Mouse (Mus musculus) layer of hippocampus, adult 18-20 months (tissue): Measurements from ENCODE around the gene Igf1. TPM values are rescaled to one million over a fixed set of nuclear protein-coding genes. Genes with fewer than 3 reads are reported as not detected.

Experiments used
- DNase-seq, 2 experiments: peaks; one replicate each; pipeline ENCODE4 v3.0.0; 2022; ENCODE audit warnings: low spot score in 2 of 2
- long read RNA-seq: library from polyadenylated mRNA; stranded (forward); transcript quantifications from one replicate; pipeline ENCODE4 v2.0.0, GENCODE M21; 2021
- total RNA-seq, 2 experiments: library from RNA; stranded (reverse); gene quantifications; 2 replicates each; pipeline ENCODE4 v1.2.3; 2021

Gene Igf1
- total RNA-seq = 1 to 10 TPM; 5.8 to 6.2 TPM
- long read RNA-seq, full-length matches to known transcripts = 1 of 2 reads
- long read RNA-seq, partial matches to known transcripts = 0 of 2 reads
- long read RNA-seq, other reads (novel, unspliced or antisense) = 1 of 2 reads

GRCm38 (mm10) chr10:87858013-87858806, at the start of gene Igf1:
Gene Igf1 (plus strand): TSS chr10:87858265.
- no peak for DNase-seq

DNA sequence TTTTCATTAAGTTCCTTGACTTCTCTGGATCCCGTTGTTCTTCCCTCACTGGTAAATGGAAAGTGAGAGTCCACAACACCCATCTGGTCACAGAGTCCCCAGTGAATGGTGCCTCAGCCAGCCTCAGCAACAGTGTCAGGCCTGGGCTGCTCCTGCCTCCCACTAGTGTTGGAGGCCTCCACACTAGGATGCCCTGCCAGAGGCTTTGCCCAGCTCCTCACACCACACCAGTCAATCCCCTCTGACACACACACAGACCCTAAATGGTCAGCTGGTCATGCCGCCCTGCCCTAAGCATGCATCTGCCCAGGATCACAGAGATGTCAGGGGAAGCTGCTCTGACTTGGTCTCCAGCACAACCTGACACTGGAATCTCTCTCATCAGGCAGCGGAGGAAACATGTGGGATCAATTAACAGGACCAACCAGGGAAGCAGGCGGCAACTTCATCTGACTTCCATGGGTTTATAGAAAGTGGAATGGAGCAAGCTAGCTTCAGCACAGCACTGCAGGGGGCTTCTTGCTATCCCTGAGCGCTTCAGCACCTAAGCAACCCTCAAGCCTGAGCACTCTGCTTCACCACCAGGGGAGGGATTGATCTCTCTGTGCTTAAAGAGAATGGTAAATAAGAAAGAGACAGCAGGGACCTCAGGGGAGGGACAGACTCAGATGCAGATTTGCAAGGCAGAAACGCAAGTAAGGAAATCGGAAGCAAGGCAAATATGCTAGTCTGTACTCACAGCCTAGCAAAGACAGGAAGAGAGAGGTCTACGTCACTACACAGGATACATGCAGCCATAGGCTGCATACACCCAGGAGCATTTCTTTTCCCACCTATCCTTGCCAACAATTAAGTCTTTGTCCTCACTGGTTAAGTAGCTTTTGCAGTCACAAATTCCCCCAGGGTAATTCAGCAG, 45.6 kb upstream of the Igf1 start:
- no peak for DNase-seq

GRCm38 (mm10) chr10:87813073-87813590, 44.9 kb upstream of the Igf1 start:
- DNase-seq = no peak

GRCm38 (mm10) chr10:87816861-87817260, 41.2 kb upstream of the Igf1 start:
- peak in 1 of 2 experiments; percentile 22 for DNase-seq

- DNase-seq = no peak
These were observed 40.3 kb upstream of the Igf1 start for GRCm38 (mm10) chr10:87817786-87818185.

DNA sequence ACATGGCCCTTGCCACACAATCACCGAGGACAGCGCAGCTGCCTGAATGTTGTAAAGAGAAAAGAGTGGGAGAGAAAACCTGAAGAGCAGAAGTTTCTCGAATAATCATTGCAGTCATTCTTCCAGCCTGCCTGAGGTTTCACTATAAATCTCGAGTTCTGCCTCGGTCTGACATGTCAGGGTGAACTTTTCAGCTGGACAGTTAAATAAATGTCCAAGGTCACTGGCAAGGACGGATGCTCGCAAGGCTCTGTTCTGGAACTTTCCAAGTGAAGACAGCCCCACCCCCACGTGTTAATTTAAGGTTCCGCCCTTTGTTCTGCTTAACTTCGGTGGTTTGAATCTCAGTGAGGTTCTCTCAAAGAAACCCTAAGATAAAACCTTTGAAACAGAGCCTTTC, 36.2 kb upstream of the Igf1 start:
- DNase-seq = no peak

- no peak for DNase-seq
These were observed 28.1 kb upstream of the Igf1 start for GRCm38 (mm10) chr10:87830012-87830411.

DNA sequence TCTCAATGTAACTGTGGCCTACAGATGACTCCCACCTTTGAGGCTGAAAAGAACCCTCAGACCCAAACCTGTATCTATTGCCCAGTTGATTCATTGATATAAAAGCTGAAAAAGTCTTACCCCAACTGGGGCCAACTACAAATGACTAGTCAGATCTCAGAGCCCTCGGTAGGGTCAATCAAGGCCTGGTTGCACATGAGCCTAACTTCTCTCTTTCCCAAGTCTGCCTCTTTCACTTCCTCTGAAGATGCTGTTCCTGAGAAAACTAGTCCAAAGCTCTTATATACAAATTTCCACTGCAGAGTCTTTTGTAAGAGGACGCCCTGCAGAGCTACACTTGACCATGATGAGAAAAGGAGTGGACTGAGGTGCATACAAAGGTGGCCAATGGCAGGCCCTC, 27.4 kb upstream of the Igf1 start:
- no peak for DNase-seq

- DNase-seq = no peak
These were observed 26.0 kb upstream of the Igf1 start for GRCm38 (mm10) chr10:87832101-87832500.

DNA sequence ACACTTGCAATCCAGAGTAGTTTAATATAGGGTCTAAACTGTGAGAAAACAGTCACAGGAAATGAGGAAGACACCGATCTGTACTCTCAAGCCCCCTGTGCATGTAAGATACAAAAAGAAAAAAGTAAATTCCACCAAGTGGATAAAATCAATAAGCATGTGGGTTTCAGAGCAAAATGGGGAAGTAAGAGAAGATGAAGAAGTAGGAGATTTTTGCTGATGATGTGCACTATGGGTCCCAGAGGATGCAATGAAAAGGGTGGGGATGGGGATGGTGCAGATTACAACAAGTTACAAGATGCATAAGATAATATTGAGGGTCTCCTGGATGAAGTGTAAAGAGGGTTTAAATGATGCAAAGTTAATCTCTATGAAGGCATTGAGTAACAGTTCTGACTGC, 18.6 kb upstream of the Igf1 start:
- DNase-seq = no peak

GRCm38 (mm10) chr10:87842501-87842900, 15.6 kb upstream of the Igf1 start:
- no peak for DNase-seq

DNA sequence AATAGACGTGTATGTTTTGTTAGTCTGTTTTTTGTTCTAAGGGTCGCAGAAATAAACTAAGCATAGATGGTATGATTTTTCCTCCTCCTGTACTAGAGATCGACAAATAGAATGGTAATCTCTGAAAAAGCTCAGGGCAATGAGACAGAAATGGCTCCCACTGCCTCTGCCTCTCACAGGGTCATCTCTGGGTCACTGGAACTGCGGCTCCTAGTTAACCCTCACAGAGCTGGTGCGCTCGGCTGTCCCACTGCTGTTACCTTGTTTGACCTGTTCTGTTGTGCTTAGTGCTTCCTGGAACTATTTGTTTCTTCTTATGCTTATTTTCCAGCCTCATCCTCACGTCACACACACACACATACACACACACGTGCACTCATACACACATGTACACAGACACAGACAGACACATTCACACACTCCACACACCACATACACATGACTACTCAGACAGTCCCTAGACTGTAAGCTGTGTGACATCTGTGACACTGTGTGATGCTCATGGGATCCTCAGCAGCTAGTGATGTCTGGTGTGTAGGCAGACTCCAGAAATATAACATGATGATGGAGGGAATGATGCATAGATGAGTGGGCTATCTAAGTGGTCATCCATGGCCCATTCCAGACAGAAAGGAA, 13.0 kb upstream of the Igf1 start:
- no peak for DNase-seq

DNA sequence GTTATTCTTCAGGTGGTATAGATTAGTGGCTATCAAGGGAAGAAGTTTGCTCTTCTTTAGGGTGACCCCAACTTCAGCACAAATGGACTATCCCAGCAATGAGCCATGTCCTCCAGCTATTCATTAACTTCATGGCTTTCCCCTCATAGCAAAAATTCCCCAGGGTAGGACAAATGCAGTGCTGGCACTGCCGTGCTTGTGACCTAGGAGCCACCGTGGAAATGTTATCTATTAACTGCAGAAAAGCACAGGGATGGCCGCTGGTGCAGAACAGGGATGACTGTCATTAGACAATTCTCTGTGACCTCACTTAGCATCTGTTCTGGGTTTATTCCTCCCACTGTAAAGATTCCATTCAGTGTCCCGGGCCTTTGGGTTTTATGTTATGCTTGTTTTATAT, 10.2 kb upstream of the Igf1 start:
- DNase-seq = no peak

DNA sequence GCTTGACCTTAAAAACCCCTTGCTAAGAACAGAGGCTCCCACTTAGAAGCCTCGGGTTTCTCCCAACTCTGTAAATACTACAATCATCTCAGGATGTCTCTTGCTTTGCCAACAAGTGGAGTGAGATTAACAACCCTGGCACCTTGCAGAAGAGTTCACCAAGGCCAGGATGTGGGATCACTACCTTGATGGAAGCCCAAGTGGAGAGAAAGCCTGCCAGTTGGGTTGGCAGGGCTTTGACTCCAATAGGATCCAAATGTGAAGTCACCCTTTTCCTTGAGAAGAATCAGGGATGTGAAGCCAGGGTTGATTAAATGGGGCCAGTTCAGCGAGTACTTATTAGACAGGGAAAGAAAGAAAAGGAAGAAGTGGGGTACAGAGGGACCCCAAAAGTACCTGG, 9.6 kb upstream of the Igf1 start:
- no peak for DNase-seq

- no peak for DNase-seq
These were observed 6.6 kb upstream of the Igf1 start for GRCm38 (mm10) chr10:87851492-87851891.

DNA sequence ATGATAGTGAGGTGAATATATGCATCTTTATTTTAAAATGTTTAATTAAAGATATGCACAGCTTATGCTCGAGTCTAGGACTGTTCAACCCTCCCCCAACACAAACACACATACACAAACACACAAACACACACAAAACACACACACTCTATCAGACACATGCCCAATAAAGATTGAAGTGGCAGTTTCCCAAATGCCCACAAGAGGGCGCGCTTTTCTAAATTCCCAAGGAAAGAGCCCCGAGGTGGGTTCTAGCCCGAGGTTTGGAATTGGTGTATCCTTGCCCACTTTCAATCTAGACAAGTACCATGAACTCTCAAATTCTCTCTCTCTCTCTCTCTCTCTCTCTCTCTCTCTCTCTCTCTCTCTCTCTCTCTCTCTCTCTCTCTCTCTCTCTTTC, 3.7 kb upstream of the Igf1 start:
- DNase-seq = peak; percentile 28 to 70

DNA sequence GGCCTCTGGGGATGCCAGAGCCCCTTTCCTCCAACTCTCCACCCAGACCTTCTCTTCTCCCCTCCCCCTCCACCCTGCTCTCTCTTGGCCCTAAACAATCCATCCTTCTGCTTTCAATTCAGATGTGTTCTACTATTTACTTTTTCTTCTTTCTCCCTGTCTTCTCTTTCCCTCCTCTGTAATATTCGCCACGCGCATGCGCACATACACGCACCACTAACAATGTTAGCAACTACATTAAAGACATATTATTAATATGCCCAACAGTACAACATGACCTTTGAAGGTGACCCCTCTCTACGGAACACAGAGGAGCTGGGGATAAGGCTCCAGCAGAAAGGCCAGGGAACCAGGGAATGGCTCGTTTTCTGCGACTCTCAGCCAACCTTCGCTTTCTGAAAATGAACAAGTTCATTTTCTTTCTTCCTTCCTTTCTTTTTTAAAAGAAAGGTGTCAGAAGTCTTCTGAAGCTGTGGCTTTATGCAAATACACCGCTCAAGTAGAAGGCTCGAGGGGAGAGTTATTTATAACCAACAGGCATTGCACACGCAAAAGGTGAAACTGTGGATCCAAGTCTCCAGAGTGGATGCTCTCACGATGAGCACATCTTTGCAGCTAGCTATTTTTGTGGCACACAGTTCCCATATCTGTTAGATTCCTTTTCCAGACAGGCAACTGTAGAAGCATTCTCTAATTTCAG, 2.5 kb upstream of the Igf1 start:
- DNase-seq = no peak

- no peak for DNase-seq
These were observed 680 bp upstream of the Igf1 start for GRCm38 (mm10) chr10:87857215-87857955.

- no peak for DNase-seq
These were observed 874 bp downstream of the Igf1 start for GRCm38 (mm10) chr10:87858939-87859338.

GRCm38 (mm10) chr10:87859453-87859852, 1.4 kb downstream of the Igf1 start:
- no peak for DNase-seq
